Mouse (Mus musculus) cerebellum, adult 2 months (tissue): ENCODE data around the gene Fam149b. TPM values are rescaled to one million over a fixed set of nuclear protein-coding genes. Genes with fewer than 3 reads are reported as not detected.

Experiments
- DNase-seq, 2 experiments: peaks; one replicate each; pipeline ENCODE4 v3.0.0; 2021
- H3K27ac ChIP-seq: fragments of 200-500 bp; 2 replicates; pipeline ENCODE4 v1.5.1; 2012; ENCODE audit warnings: low read length, control low read depth, inconsistent platforms; ENCODE audit not compliant: insufficient read depth
- H3K27me3 ChIP-seq: fragments of 200-500 bp; 2 replicates; pipeline ENCODE4 v1.6.1; 2012; ENCODE audit warnings: inconsistent platforms, mild to moderate bottlenecking, low read length, moderate library complexity; ENCODE audit not compliant: control insufficient read depth, insufficient read depth
- H3K4me1 ChIP-seq: fragments of 200-500 bp; 2 replicates; pipeline ENCODE4 v1.6.1; 2011; ENCODE audit warnings: low read length; ENCODE audit not compliant: control insufficient read depth, insufficient read depth
- H3K4me3 ChIP-seq: fragments of 200-500 bp; replicated peaks from 2 replicates; pipeline ENCODE3; 2011; ENCODE audit warnings: mild to moderate bottlenecking, low read depth, low read length, control low read depth; ENCODE audit not compliant: insufficient read depth
- CTCF ChIP-seq: fragments of 200-500 bp; IDR thresholded peaks from 2 replicates; pipeline ENCODE4 v1.5.1; 2011; ENCODE audit warnings: low read depth, mild to moderate bottlenecking, control low read depth, low read length, moderate library complexity, borderline replicate concordance; ENCODE audit not compliant: insufficient read depth
- POLR2A ChIP-seq: fragments of 200-500 bp; IDR thresholded peaks from 2 replicates; pipeline ENCODE4 v1.6.1; 2011; ENCODE audit warnings: low read length, control low read depth, borderline replicate concordance; ENCODE audit not compliant: insufficient read depth
- WGBS: fragments of 180-500 bp; shearing (Covaris S2); methylation state at CpG from one replicate; pipeline ENCODE4 v1.1.7; 2018; 5-methylcytosine and 5-hydroxymethylcytosine counted together
- polyA plus RNA-seq: library from polyadenylated mRNA; depleted of rRNA; stranded (reverse); fragments of >200 nt; gene quantifications from 2 replicates; pipeline ENCODE4 v1.2.3, GENCODE M21; 2012; rRNA removed

The Fam149b gene
- polyA plus RNA-seq, 1 experiment, result 59.0 TPM

DNA sequence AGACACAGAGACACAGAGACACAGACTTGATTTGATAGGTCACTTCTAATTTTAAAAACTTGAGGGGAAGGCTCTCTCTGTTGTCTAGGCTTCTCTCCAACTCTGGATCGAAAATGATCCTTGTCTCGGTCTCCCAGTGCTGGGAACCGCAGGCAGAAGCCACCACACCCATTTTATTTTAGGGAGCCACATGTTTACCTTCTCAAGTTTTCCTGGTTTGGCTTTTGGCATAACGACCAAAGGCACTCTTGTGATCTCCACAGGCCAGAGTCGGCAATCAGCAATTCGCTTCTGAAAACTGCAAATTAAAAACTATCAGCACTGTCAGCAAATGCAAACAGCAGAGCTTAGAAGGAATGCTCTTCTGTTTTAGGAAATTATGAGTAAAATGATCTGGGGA is 83.8 kb downstream of the Fam149b start:
- DNase-seq, result no peak
- H3K4me3 ChIP-seq, result no peak overlapping the region
- 73% methylated on average over 6 of the region's 6 CpGs for WGBS
- TF ChIP-seq POLR2A (no peak), CTCF (no peak)
- no peaks in the 10 kb centered on the region for H3K27me3 ChIP-seq
- H3K27ac ChIP-seq, result no peak overlapping the region
- H3K4me1 ChIP-seq, result no peaks in the 10 kb centered on the region; the same call in 1 of the 2 replicates

DNA sequence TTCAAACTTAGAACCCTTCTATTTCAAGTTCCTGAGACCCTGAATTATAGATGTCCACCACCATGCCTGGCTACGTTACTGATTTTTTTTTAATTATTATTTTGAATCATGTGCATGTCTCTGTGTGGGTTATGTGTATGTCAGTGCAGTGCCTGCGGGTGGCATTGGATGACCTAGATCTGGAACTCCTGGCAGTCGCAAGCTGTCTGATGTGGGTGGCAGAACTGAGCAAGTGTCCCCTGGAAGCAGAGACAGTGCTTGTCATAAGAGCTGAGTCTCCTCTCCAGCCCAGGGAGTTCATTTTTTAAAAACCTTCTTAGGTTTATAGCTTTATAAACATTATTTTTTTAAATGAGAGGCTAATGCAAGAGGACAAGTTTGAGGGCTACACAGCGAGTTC is 84.5 kb downstream of the Fam149b start:
- WGBS, result 57% methylated on average over 4 of the region's 4 CpGs
- no peak overlapping the region for H3K27ac ChIP-seq
- DNase-seq, result peak; percentile 13 to 25
- TF ChIP-seq POLR2A (no peak), CTCF (no peak)
- no peak overlapping the region for H3K4me3 ChIP-seq
- no peaks in the 10 kb centered on the region; the same call in 1 of the 2 replicates for H3K4me1 ChIP-seq
- no peaks in the 10 kb centered on the region for H3K27me3 ChIP-seq

Other genes starting within 250 kb of the Fam149b start
- 7.5 and 7.8 TPM in 2 replicates for gene Saysd1, start 209.6 kb upstream of the Fam149b start, polyA plus RNA-seq
- gene Kcnk5, start 166.4 kb upstream of the Fam149b start, polyA plus RNA-seq, result 0.85 and 1.1 TPM in 2 replicates
- not detected in 2 replicates for gene Kcnk16, start 79.0 kb upstream of the Fam149b start, polyA plus RNA-seq
- gene Nudt13, start 53.5 kb upstream of the Fam149b start, polyA plus RNA-seq, result 27.1 and 27.6 TPM in 2 replicates
- gene Ecd, start within 50 bp of the Fam149b start, polyA plus RNA-seq, result 32.1 and 33.9 TPM in 2 replicates
- 55.9 and 57.7 TPM in 2 replicates for gene Dnajc9, start 40.7 kb downstream of the Fam149b start, polyA plus RNA-seq
- 52.8 and 53.5 TPM in 2 replicates for gene Mrps16, start 45.5 kb downstream of the Fam149b start, polyA plus RNA-seq
- 0.38 and 0.76 TPM in 2 replicates for gene Cfap70, start 104.1 kb downstream of the Fam149b start, polyA plus RNA-seq
- gene Anxa7, start 132.0 kb downstream of the Fam149b start, polyA plus RNA-seq, result 69.6 and 72.2 TPM in 2 replicates
- gene Mss51, start 148.7 kb downstream of the Fam149b start, polyA plus RNA-seq, result 1.1 TPM in 2 replicates
- gene Ppp3cb, start 198.4 kb downstream of the Fam149b start, polyA plus RNA-seq, result 141 and 142 TPM in 2 replicates